Mouse (Mus musculus) stomach, embryonic 15.5 days (tissue): ENCODE data around the gene Llph. TPM values are rescaled to one million over a fixed set of nuclear protein-coding genes. Genes with fewer than 3 reads are reported as not detected.

Experiments
- polyA plus RNA-seq: library from polyadenylated mRNA; unstranded; fragments of >200 nt; fragmentation: Nextera tagmentation; extraction: Ambion mirVana; gene quantifications from 2 replicates; pipeline ENCODE4 v1.2.1, GENCODE M21; 2015

Llph gene
- polyA plus RNA-seq, 1 experiment from 2014 or later = 53.8 TPM

Other genes starting within 250 kb of the Llph start
- 5.8 and 6.0 TPM in 2 replicates for gene Helb, start 114.1 kb upstream of the Llph start, polyA plus RNA-seq
- gene Tmbim4, start 25.5 kb upstream of the Llph start, polyA plus RNA-seq = 126 and 133 TPM in 2 replicates
- 0.73 and 0.89 TPM in 2 replicates for gene Irak3, start 24.9 kb upstream of the Llph start, polyA plus RNA-seq
- gene Hmga2, start 249.4 kb downstream of the Llph start, polyA plus RNA-seq = 29.3 TPM in 2 replicates